ENCODE assay signal across 8 mouse cellular contexts in the genomic region with DNA sequence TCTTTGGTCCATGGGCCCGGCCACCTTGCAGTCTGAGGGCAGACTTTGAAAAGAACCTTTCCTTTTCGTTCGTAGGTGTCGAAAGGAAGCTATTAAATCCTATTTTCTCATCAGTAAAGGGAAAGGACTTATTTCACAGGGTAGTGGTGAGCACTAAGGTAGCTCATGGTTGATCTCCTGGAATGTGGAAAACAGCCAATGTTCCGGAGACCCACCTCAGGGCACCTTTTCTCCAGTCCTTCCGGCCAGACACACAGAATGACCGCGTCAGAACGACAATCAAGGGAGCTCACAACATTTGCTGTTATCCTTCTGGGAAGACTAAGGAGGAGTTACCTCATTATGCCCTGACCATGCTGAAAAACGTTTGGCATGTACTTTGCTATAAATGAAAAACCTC. TPM values are rescaled to one million over a fixed set of nuclear protein-coding genes. Genes with fewer than 3 reads are reported as not detected.
DNase-seq lines count a peak whose midpoint lies in the region; ATAC-seq and TF ChIP-seq lines count a peak whose summit lies in the region.

No protein-coding gene starts in this region.

- H3K4me3 ChIP-seq in left cerebral cortex, adult 2 months = peak overlapping the region; percentile 48
- H3K4me3 ChIP-seq in embryonic facial prominence, embryonic 13.5 days = peak overlapping the region; percentile 53
- H3K4me3 ChIP-seq in limb, embryonic 10.5 days = peak overlapping the region; percentile 54
- H3K4me3 ChIP-seq in neural tube, embryonic 15.5 days (replicated peaks) = peak overlapping the region; percentile 43

- no peak for ATAC-seq in embryonic facial prominence, embryonic 13.5 days (ENCODE audit: insufficient number of reproducible peaks, insufficient read depth, low FRiP score, low TSS enrichment, low read depth)
- ATAC-seq in neural tube, embryonic 15.5 days (ENCODE audit: low FRiP score) = 0 out of 2 replicates have a peak, but pooled peaks have one; percentile 12

- H3K9ac ChIP-seq in embryonic facial prominence, embryonic 13.5 days = peak overlapping the region; percentile 74
- peak overlapping the region; percentile 30 for H3K9ac ChIP-seq in neural tube, embryonic 15.5 days (replicated peaks)

- TF ChIP-seq CTCF in left cerebral cortex, adult 2 months (IDR thresholded peaks at IDR 0.05) = no peak

- H3K27ac ChIP-seq in left cerebral cortex, adult 2 months = peak overlapping the region; percentile 66; the same call in 1 of the 2 replicates
- H3K27ac ChIP-seq in embryonic facial prominence, embryonic 13.5 days = peak overlapping the region; percentile 71
- H3K27ac ChIP-seq in limb, embryonic 10.5 days = peak overlapping the region; percentile 81
- peak overlapping the region; percentile 57 for H3K27ac ChIP-seq in neural tube, embryonic 15.5 days (replicated peaks)

- DNase-seq in left cerebral cortex, adult 2 months (ENCODE audit: extremely low spot score in 1 of 2, low spot score in 2 of 2) = no peak
- DNase-seq in left cerebral cortex, postnatal 10 days (ENCODE audit: extremely low spot score in 1 of 2, low spot score in 2 of 2) = no peak
- no peak for DNase-seq in limb, embryonic 10.5 days (ENCODE audit: low spot score)
- DNase-seq in cerebellum, adult 9-11 months = no peak
- no peak for DNase-seq in thymus, postnatal 36 days
- no peak for DNase-seq in thymus, postnatal 10 days (ENCODE audit: low spot score in 2 of 2)

- H3K4me1 ChIP-seq in embryonic facial prominence, embryonic 13.5 days = peaks cover 15% of the 10 kb centered on the region
- H3K4me1 ChIP-seq in limb, embryonic 10.5 days = peaks cover 13% of the 10 kb centered on the region
- H3K4me1 ChIP-seq in neural tube, embryonic 15.5 days = peaks cover 10% of the 10 kb centered on the region; the same call in 1 of the 2 replicates

- intact Hi-C loops in left cerebral cortex, adult 2 months (cut with DNase I) = no loop called here
- intact Hi-C loops in left cerebral cortex, postnatal 10 days (cut with DNase I) = no loop called here

- no peaks in the 10 kb centered on the region for H3K9me3 ChIP-seq in embryonic facial prominence, embryonic 13.5 days
- H3K9me3 ChIP-seq in limb, embryonic 10.5 days (replicated peaks) = no peaks in the 10 kb centered on the region
- H3K9me3 ChIP-seq in neural tube, embryonic 15.5 days (replicated peaks) = no peaks in the 10 kb centered on the region

- no peaks in the 10 kb centered on the region for H3K27me3 ChIP-seq in embryonic facial prominence, embryonic 13.5 days
- H3K27me3 ChIP-seq in limb, embryonic 10.5 days (ENCODE audit: low read depth, poor library complexity, severe bottlenecking) = no peaks in the 10 kb centered on the region
- no peaks in the 10 kb centered on the region for H3K27me3 ChIP-seq in neural tube, embryonic 15.5 days (replicated peaks)

- H3K36me3 ChIP-seq in embryonic facial prominence, embryonic 13.5 days = no peaks in the 10 kb centered on the region
- H3K36me3 ChIP-seq in limb, embryonic 10.5 days = no peaks in the 10 kb centered on the region
- H3K36me3 ChIP-seq in neural tube, embryonic 15.5 days = no peaks in the 10 kb centered on the region

- H3K4me2 ChIP-seq in embryonic facial prominence, embryonic 13.5 days = peak overlapping the region; percentile 74
- peak overlapping the region; percentile 56 for H3K4me2 ChIP-seq in neural tube, embryonic 15.5 days

- 33% methylated on average over 10 of the region's 10 CpGs for WGBS in embryonic facial prominence, embryonic 13.5 days
- WGBS in limb, embryonic 10.5 days = 57% methylated on average over 10 of the region's 10 CpGs
- WGBS in neural tube, embryonic 15.5 days = 41% methylated on average over 10 of the region's 10 CpGs

RNA-seq across cellular contexts. Expression of gene Cd59a, which starts 0.7 kb away (rescaled TPM):
- total RNA-seq in left cerebral cortex, adult 2 months (2021) = 1 to 10 TPM; 4.0 to 4.8 TPM
- 1 to 10 TPM; 2.1 to 3.3 TPM for total RNA-seq in left cerebral cortex, postnatal 10 days (2021)
- polyA plus RNA-seq in embryonic facial prominence, embryonic 13.5 days (2015; fragmentation: Nextera tagmentation; extraction: Ambion mirVana) = 24.1 and 26.1 TPM in 2 replicates
- polyA plus RNA-seq in limb, embryonic 10.5 days (2016; fragmentation: Nextera tagmentation; extraction: Ambion mirVana) = 13.9 and 17.6 TPM in 2 replicates
- polyA plus RNA-seq in neural tube, embryonic 15.5 days (2015; fragmentation: Nextera tagmentation; extraction: Ambion mirVana) = 16.7 and 19.3 TPM in 2 replicates

RNA-seq across cellular contexts. Expression of gene A930018P22Rik, which starts 26.3 kb away (rescaled TPM):
- under 1 TPM in 1 of 2 experiments, not detected in 1; 0.59 TPM for total RNA-seq in left cerebral cortex, adult 2 months (2021)
- not detected for total RNA-seq in left cerebral cortex, postnatal 10 days (2021)
- not detected in 2 replicates for polyA plus RNA-seq in embryonic facial prominence, embryonic 13.5 days (2015; fragmentation: Nextera tagmentation; extraction: Ambion mirVana)
- polyA plus RNA-seq in limb, embryonic 10.5 days (2016; fragmentation: Nextera tagmentation; extraction: Ambion mirVana) = not detected in 2 replicates
- polyA plus RNA-seq in neural tube, embryonic 15.5 days (2015; fragmentation: Nextera tagmentation; extraction: Ambion mirVana) = not detected in 2 replicates

RNA-seq across cellular contexts. Expression of gene Cd59b, which starts 26.6 kb away (rescaled TPM):
- total RNA-seq in left cerebral cortex, adult 2 months (2021) = 1 to 10 TPM in 1 of 2 experiments, under 1 TPM in 1; 0.63 to 1.2 TPM
- 1 to 10 TPM in 1 of 2 experiments, not detected in 1; 1.3 TPM for total RNA-seq in left cerebral cortex, postnatal 10 days (2021)
- polyA plus RNA-seq in embryonic facial prominence, embryonic 13.5 days (2015; fragmentation: Nextera tagmentation; extraction: Ambion mirVana) = 5.0 and 8.1 TPM in 2 replicates
- 3.8 and 5.0 TPM in 2 replicates for polyA plus RNA-seq in limb, embryonic 10.5 days (2016; fragmentation: Nextera tagmentation; extraction: Ambion mirVana)
- 3.8 and 4.2 TPM in 2 replicates for polyA plus RNA-seq in neural tube, embryonic 15.5 days (2015; fragmentation: Nextera tagmentation; extraction: Ambion mirVana)

RNA-seq across cellular contexts. Expression of gene Gm10799, which starts 27.9 kb away (rescaled TPM):
- not detected for total RNA-seq in left cerebral cortex, adult 2 months (2021)
- not detected for total RNA-seq in left cerebral cortex, postnatal 10 days (2021)
- polyA plus RNA-seq in embryonic facial prominence, embryonic 13.5 days (2015; fragmentation: Nextera tagmentation; extraction: Ambion mirVana) = not detected in 2 replicates
- not detected in 2 replicates for polyA plus RNA-seq in limb, embryonic 10.5 days (2016; fragmentation: Nextera tagmentation; extraction: Ambion mirVana)
- not detected in 2 replicates for polyA plus RNA-seq in neural tube, embryonic 15.5 days (2015; fragmentation: Nextera tagmentation; extraction: Ambion mirVana)

RNA-seq across cellular contexts. Expression of gene Gm10912, which starts 30.6 kb away (rescaled TPM):
- total RNA-seq in left cerebral cortex, adult 2 months (2021) = under 1 TPM; 0.54 to 0.68 TPM
- under 1 TPM in 1 of 2 experiments, not detected in 1; 0.49 TPM for total RNA-seq in left cerebral cortex, postnatal 10 days (2021)
- polyA plus RNA-seq in embryonic facial prominence, embryonic 13.5 days (2015; fragmentation: Nextera tagmentation; extraction: Ambion mirVana) = 0.13 TPM in 1 of 2 replicates, not detected in the other
- not detected in 2 replicates for polyA plus RNA-seq in limb, embryonic 10.5 days (2016; fragmentation: Nextera tagmentation; extraction: Ambion mirVana)
- polyA plus RNA-seq in neural tube, embryonic 15.5 days (2015; fragmentation: Nextera tagmentation; extraction: Ambion mirVana) = not detected in 2 replicates
